Mouse (Mus musculus): Measurements from ENCODE around the gene Ccdc63.
"Not testable (repeated sequence)": the region's sequence is repeated elsewhere in the genome, so short reads cannot be mapped to it uniquely, and the experiment has no call there.

Ccdc63 gene

GRCm38 (mm10) chr5:122148107-122148506 is 7.5 kb upstream of the Ccdc63 start:
- no peak for DNase-seq

- no peak for DNase-seq
Measured at GRCm38 (mm10) chr5:122146609-122147008, 6.0 kb upstream of the Ccdc63 start.

- peak; percentile 68 to 82 for DNase-seq
Measured at GRCm38 (mm10) chr5:122146056-122146580, 5.5 kb upstream of the Ccdc63 start.

GRCm38 (mm10) chr5:122145381-122146055 is 4.9 kb upstream of the Ccdc63 start:
- peak; percentile 67 to 77 for DNase-seq

GRCm38 (mm10) chr5:122144825-122145224 is 4.2 kb upstream of the Ccdc63 start:
- DNase-seq = no peak

GRCm38 (mm10) chr5:122143543-122143942 is 2.9 kb upstream of the Ccdc63 start:
- DNase-seq = peak in 1 of 2 experiments; percentile 46

GRCm38 (mm10) chr5:122142230-122142992 is 1.8 kb upstream of the Ccdc63 start:
- peak; percentile 76 to 77 for DNase-seq

GRCm38 (mm10) chr5:122139771-122140170 is 852 bp downstream of the Ccdc63 start:
- DNase-seq = not testable (repeated sequence)

GRCm38 (mm10) chr5:122138856-122139255 is 1.8 kb downstream of the Ccdc63 start:
- no peak for DNase-seq

- peak; percentile 62 to 64 for DNase-seq
Measured at GRCm38 (mm10) chr5:122136508-122137408, 3.9 kb downstream of the Ccdc63 start.

- DNase-seq = no peak
Measured at GRCm38 (mm10) chr5:122135290-122135882, 5.2 kb downstream of the Ccdc63 start.

- no peak for DNase-seq
Measured at GRCm38 (mm10) chr5:122134395-122135289, 6.0 kb downstream of the Ccdc63 start.

- no peak for DNase-seq
Measured at GRCm38 (mm10) chr5:122133050-122133389, 7.6 kb downstream of the Ccdc63 start.

- no peak for DNase-seq
Measured at GRCm38 (mm10) chr5:122132167-122133049, 8.2 kb downstream of the Ccdc63 start.

- peak; percentile 93 to 94 for DNase-seq
Measured at GRCm38 (mm10) chr5:122131076-122132051, 9.3 kb downstream of the Ccdc63 start.

GRCm38 (mm10) chr5:122130341-122130998 is 10.2 kb downstream of the Ccdc63 start:
- DNase-seq = no peak

GRCm38 (mm10) chr5:122129068-122129655 is 11.5 kb downstream of the Ccdc63 start:
- peak; percentile 76 to 82 for DNase-seq

GRCm38 (mm10) chr5:122125211-122125760 is 15.3 kb downstream of the Ccdc63 start:
- no peak for DNase-seq
